Mouse (Mus musculus) cerebellum, adult 2 months (tissue): ENCODE results near the gene Grin2d.

ENCODE experiments used
- CTCF ChIP-seq: fragments of 200-500 bp; IDR thresholded peaks from 2 replicates; pipeline ENCODE4 v1.5.1; 2011; ENCODE audit warnings: low read depth, mild to moderate bottlenecking, control low read depth, low read length, moderate library complexity, borderline replicate concordance; ENCODE audit not compliant: insufficient read depth
- POLR2A ChIP-seq: fragments of 200-500 bp; IDR thresholded peaks from 2 replicates; pipeline ENCODE4 v1.6.1; 2011; ENCODE audit warnings: low read length, control low read depth, borderline replicate concordance; ENCODE audit not compliant: insufficient read depth

DNA sequence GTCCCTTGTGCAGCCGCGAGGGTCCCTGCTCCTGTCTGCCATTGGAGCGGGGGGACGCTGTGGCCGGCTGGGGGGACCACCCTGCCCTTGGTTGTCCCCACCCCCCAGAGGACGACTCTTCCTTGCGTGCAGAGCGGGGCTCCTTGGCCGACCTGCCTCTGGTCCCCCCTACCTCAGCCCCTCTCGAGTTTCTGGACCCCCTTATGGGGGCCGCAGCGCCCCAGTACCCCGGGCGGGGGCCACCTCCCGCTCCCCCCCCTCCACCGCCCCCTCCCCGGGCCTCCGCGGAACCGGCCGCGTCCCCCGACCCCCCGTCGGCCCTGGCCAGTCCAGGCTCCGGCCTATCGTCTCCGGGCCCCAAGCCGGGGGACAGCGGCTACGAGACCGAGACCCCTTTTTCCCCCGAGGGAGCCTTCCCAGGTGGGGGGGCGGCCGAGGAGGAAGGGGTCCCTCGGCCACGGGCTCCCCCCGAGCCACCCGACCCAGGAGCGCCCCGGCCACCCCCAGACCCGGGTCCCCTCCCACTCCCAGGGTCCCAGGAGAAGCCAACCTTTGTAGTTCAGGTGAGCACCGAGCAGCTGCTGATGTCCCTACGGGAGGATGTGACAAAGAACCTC, 84.1 kb downstream of the Grin2d start:
- TF ChIP-seq CTCF, result no peak
- TF ChIP-seq POLR2A, result no peak
